Mouse (Mus musculus) hindbrain, embryonic 10.5 days (tissue): Measurements from ENCODE around the gene Col17a1. TPM values are rescaled to one million over a fixed set of nuclear protein-coding genes. Genes with fewer than 3 reads are reported as not detected.

Source experiments
- DNase-seq: peaks from one replicate; pipeline ENCODE4 v3.0.0-alpha.2; 2017; ENCODE audit warnings: low spot score
- H3K27ac ChIP-seq: fragments of 300-500 bp; sonication (generic); 2 replicates; pipeline ENCODE4 v1.5.1; 2016; ENCODE audit warnings: mild to moderate bottlenecking, moderate library complexity
- H3K27me3 ChIP-seq: fragments of 300-500 bp; sonication (generic); 2 replicates; pipeline ENCODE4 v1.6.1; 2016; ENCODE audit warnings: mild to moderate bottlenecking; ENCODE audit not compliant: poor library complexity, insufficient read depth, severe bottlenecking
- H3K36me3 ChIP-seq: fragments of 300-500 bp; sonication (generic); 2 replicates; pipeline ENCODE4 v1.6.1; 2016; ENCODE audit warnings: mild to moderate bottlenecking, moderate library complexity
- H3K4me1 ChIP-seq: fragments of 300-500 bp; sonication (generic); replicated peaks from 2 replicates; pipeline ENCODE4 v1.6.1; 2016; ENCODE audit warnings: mild to moderate bottlenecking
- H3K4me3 ChIP-seq: fragments of 300-500 bp; sonication (generic); 2 replicates; pipeline ENCODE4 v1.5.1; 2016; ENCODE audit warnings: mild to moderate bottlenecking, moderate library complexity
- H3K9me3 ChIP-seq: fragments of 300-500 bp; sonication (generic); 2 replicates; pipeline ENCODE4 v1.6.1; 2016; ENCODE audit warnings: mild to moderate bottlenecking, moderate library complexity
- WGBS: fragments of 180-500 bp; shearing (Covaris S2); methylation state at CpG from one replicate; pipeline ENCODE4 v1.1.7; 2016; 5-methylcytosine and 5-hydroxymethylcytosine counted together
- polyA plus RNA-seq: library from polyadenylated mRNA; unstranded; fragments of >200 nt; fragmentation: Nextera tagmentation; extraction: Ambion mirVana; gene quantifications from 2 replicates; pipeline ENCODE4 v1.2.1, GENCODE M21; 2016

The Col17a1 gene
- polyA plus RNA-seq, result 0.19 and 0.30 TPM in 2 replicates

DNA sequence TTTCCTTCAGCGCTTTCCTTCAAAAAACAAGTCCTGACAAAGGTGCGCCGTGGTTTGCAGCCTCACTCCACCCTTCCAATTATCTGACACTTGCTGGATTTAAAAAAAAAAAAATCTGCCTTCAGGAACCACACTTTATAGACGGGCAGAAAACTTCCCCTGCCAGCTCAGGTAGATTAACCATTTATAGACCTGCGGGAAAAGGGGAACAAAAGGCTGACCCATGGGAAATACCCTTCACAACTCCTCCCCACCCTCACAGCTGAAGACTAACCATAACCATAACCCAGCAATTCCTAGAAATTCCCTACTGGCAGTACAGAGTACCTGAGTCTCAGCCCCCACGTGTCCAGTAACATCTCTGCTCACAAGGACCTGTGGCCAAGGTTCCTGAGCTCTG is at the start of gene Col17a1:
Gene Col17a1, minus strand, starts transcription at position 101 of the 400 bp plus-strand sequence.
- Histone ChIP-seq H3K27me3 (no peaks in the 10 kb centered on the region), H3K36me3 (no peaks in the 10 kb centered on the region), H3K9me3 (no peaks in the 10 kb centered on the region), H3K4me3 (no peak within 1 kb of the TSS), H3K4me1 (peaks cover 11% of the 10 kb centered on the region; the same call in 1 of the 2 replicates), H3K27ac (no peak within 1 kb of the TSS)
- WGBS, result 83% methylated on average over 6 of the region's 6 CpGs
- DNase-seq, result no peak

DNA sequence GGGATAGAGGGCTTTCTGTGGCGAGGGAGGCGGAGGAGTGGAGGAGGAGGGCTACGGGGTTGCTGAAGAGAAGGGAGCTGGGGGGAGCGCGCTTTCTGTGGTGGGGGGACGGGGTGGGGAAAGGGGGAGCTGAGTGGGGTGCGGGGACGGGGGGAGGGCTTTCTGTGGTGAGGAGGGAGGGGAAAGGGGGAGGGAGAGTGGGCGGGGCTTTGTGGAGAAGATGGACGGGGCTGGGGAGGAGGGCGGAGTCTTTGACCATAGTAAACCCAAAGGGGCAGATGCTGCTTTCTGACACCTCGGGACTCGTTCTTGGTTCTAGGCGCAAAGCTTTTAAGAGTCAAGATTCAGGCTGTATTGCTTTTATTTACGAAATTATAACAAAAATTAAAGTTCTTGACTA is 40.0 kb upstream of the Col17a1 start:
- peaks cover 45% of the 10 kb centered on the region for H3K36me3 ChIP-seq
- 3% methylated on average over 14 of the region's 15 CpGs for WGBS
- H3K27ac ChIP-seq, result peak overlapping the region; percentile 97
- H3K4me1 ChIP-seq, result peaks cover 16% of the 10 kb centered on the region
- DNase-seq, result peak; percentile 71
- no peaks in the 10 kb centered on the region for H3K27me3 ChIP-seq
- H3K9me3 ChIP-seq, result no peaks in the 10 kb centered on the region
- peak overlapping the region; percentile 90 for H3K4me3 ChIP-seq

DNA sequence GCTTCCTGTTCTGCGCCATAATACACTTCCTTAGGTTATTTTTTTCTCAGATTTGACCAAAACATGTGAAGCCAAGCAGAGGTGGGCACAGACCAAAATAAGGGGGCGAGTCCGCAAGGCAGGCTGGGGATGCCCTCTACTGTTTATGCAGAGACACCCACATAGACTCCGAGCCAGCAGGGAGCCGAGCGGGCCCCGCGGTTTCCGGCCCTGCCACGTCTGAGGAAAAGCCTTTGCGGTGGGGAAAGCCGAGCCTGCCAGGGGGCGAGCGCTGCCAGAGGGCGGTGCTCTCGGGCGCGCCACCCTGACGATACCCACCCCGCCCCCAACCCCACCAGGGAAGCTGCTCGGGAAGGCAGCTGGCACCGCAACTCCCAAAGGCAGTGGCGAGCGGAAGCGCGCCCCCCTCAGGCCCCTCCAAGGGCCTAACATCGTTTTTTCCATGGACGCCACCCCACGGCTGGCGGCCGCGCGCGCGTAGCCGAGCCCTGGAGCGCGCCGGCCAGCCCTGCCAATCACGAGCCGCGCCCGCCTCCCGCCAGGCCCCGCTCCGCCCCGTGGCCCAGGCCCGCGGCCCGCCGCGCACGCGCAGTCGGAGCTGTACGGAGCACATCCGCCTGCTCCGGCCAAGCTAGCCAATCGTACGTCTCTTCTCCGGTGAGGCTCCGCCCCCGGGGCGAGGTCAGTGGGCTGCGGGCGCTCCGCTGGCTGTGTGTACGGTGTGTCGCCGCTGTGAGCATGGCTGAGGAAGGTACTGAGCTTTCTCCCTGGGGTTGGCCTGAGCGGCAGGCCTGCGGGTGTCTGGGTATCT is 39.4 kb upstream of the Col17a1 start, which contains the start of gene Sfr1:
Gene Sfr1, plus strand, starts transcription at position 612 of the 811 bp plus-strand sequence.
- H3K4me1 ChIP-seq, result peaks cover 16% of the 10 kb centered on the region
- H3K27ac ChIP-seq, result peak within 1 kb of the TSS; percentile 97
- H3K4me3 ChIP-seq, result peak within 1 kb of the TSS; percentile 90
- peak; percentile 99 for DNase-seq
- H3K9me3 ChIP-seq, result no peaks in the 10 kb centered on the region
- no peaks in the 10 kb centered on the region for H3K27me3 ChIP-seq
- WGBS, result 1% methylated on average over 71 of the region's 72 CpGs
- H3K36me3 ChIP-seq, result peaks cover 38% of the 10 kb centered on the region

- Histone ChIP-seq H3K9me3 (no peaks in the 10 kb centered on the region), H3K27me3 (no peaks in the 10 kb centered on the region), H3K4me1 (peaks cover 16% of the 10 kb centered on the region), H3K4me3 (peak overlapping the region; percentile 90), H3K27ac (peak overlapping the region; percentile 97), H3K36me3 (peaks cover 32% of the 10 kb centered on the region)
- 0% methylated on average over 12 of the region's 12 CpGs for WGBS
- peak; percentile 78 for DNase-seq
Measured at GRCm38 (mm10) chr19:47730691-47731070, 38.8 kb upstream of the Col17a1 start.

- no peak for DNase-seq
- H3K4me3 ChIP-seq, result no peak overlapping the region
- no peak overlapping the region for H3K27ac ChIP-seq
- 79% methylated on average over 7 of the region's 7 CpGs for WGBS
- H3K4me1 ChIP-seq, result peaks cover 13% of the 10 kb centered on the region
- H3K9me3 ChIP-seq, result no peaks in the 10 kb centered on the region
- H3K27me3 ChIP-seq, result no peaks in the 10 kb centered on the region
- no peaks in the 10 kb centered on the region for H3K36me3 ChIP-seq
Measured at GRCm38 (mm10) chr19:47725643-47726140, 33.8 kb upstream of the Col17a1 start.

DNA sequence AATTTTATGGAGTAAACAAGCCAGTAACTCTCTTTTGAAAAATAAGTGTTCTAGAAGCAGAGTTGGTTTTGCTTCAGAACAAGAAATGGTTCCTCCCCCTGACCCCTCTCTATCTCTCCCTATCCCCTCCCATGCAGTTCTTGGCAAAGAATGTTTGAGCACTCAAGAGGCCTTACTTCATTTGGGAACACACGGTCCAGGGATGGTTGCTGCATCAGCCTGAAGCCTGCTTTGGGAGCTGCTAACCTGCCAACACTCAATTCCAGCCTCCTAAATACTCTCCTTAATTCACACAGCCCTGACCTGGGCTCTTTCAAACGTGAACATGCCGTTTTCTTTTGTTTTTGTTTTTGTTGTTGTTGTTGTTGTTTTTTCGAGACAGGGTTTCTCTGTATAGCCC is 33.0 kb upstream of the Col17a1 start:
- Histone ChIP-seq H3K36me3 (no peaks in the 10 kb centered on the region), H3K9me3 (no peaks in the 10 kb centered on the region), H3K27ac (no peak overlapping the region), H3K27me3 (no peaks in the 10 kb centered on the region), H3K4me3 (no peak overlapping the region), H3K4me1 (peaks cover 6% of the 10 kb centered on the region; the same call in 1 of the 2 replicates)
- WGBS, result 85% methylated on average over 4 of the region's 4 CpGs
- no peak for DNase-seq

DNA sequence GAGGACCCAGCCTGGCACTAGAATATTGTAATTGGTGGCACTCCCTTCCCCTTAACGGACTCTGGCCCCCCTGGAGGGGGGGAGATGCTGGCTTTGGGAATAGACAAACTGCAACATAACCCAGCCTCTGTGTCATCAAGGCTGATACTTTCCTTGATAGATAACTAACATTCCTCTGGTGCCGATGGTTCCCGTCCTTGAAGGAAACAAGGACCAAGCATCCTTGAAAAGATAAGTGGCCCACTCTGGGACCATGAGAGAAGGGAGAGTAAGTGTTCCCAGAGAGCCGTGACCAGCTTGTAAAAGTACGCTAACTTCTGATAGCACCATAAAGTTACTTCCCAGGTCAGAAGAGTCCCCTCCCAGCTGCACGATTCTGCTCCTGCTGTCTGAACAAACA is 30.6 kb upstream of the Col17a1 start:
- H3K4me3 ChIP-seq, result no peak overlapping the region
- 73% methylated on average over 6 of the region's 6 CpGs for WGBS
- no peaks in the 10 kb centered on the region for H3K36me3 ChIP-seq
- H3K27ac ChIP-seq, result no peak overlapping the region
- H3K9me3 ChIP-seq, result no peaks in the 10 kb centered on the region
- no peak for DNase-seq
- H3K4me1 ChIP-seq, result peaks cover 6% of the 10 kb centered on the region; the same call in 1 of the 2 replicates
- no peaks in the 10 kb centered on the region for H3K27me3 ChIP-seq

DNA sequence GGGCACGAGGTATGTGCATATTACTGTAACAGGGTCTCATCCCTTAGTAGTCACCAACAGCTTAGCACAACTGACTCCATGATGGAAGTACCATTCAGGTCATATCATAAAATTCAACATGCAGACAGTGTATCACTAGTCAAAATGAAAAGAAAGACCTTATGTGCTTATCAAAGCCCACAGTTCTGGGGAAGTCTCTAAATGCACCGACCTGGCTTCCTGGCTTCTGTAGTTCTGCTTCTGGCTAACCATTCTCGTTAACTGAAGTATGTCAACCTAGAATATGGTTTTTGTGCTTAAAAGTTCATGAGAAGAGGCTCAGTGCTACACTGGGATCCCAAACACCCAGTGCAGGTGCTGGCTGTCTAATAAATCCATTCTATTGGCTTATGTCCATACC is 27.3 kb upstream of the Col17a1 start:
- Histone ChIP-seq H3K9me3 (no peaks in the 10 kb centered on the region), H3K36me3 (no peaks in the 10 kb centered on the region), H3K4me3 (no peak overlapping the region), H3K27me3 (no peaks in the 10 kb centered on the region), H3K4me1 (peaks cover 6% of the 10 kb centered on the region; the same call in 1 of the 2 replicates), H3K27ac (no peak overlapping the region)
- DNase-seq, result no peak
- 93% methylated on average over 3 of the region's 3 CpGs for WGBS

DNA sequence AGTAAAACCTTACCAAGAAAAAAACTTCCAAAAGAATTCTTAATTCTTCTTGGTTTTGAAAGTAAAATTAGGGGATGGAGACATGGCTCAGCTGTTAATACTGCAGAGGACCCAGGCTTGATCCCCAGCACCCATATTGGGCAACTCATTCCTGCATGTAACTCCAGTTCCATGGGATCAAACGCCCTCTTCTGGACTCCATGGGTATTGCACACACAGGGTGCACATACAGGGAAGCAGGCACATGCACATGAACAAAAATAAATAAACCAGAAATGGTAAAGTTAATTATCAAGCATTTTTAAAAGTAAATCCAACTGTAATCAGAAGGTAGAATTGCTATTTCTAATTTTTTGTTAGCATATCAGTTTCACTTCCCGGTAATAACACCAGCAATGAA is 24.2 kb upstream of the Col17a1 start:
- H3K27me3 ChIP-seq, result no peaks in the 10 kb centered on the region
- H3K27ac ChIP-seq, result no peak overlapping the region
- H3K4me1 ChIP-seq, result no peaks in the 10 kb centered on the region
- WGBS, result 63% methylated on average over 2 of the region's 2 CpGs
- no peaks in the 10 kb centered on the region for H3K9me3 ChIP-seq
- H3K36me3 ChIP-seq, result no peaks in the 10 kb centered on the region
- DNase-seq, result no peak
- H3K4me3 ChIP-seq, result no peak overlapping the region

GRCm38 (mm10) chr19:47713457-47713856 is 21.6 kb upstream of the Col17a1 start:
- no peak overlapping the region for H3K4me3 ChIP-seq
- H3K27me3 ChIP-seq, result no peaks in the 10 kb centered on the region
- H3K27ac ChIP-seq, result no peak overlapping the region
- whole genome bisulfite sequencing, result 93% methylated on average over 9 of the region's 9 CpGs
- no peaks in the 10 kb centered on the region for H3K9me3 ChIP-seq
- no peak for DNase-seq
- no peaks in the 10 kb centered on the region for H3K4me1 ChIP-seq
- no peaks in the 10 kb centered on the region for H3K36me3 ChIP-seq

GRCm38 (mm10) chr19:47710376-47710775 is 18.5 kb upstream of the Col17a1 start:
- Histone ChIP-seq H3K36me3 (no peaks in the 10 kb centered on the region), H3K9me3 (no peaks in the 10 kb centered on the region), H3K4me3 (no peak overlapping the region), H3K27ac (no peak overlapping the region), H3K4me1 (no peaks in the 10 kb centered on the region), H3K27me3 (no peaks in the 10 kb centered on the region)
- 82% methylated on average over 4 of the region's 4 CpGs for WGBS
- DNase-seq, result no peak

DNA sequence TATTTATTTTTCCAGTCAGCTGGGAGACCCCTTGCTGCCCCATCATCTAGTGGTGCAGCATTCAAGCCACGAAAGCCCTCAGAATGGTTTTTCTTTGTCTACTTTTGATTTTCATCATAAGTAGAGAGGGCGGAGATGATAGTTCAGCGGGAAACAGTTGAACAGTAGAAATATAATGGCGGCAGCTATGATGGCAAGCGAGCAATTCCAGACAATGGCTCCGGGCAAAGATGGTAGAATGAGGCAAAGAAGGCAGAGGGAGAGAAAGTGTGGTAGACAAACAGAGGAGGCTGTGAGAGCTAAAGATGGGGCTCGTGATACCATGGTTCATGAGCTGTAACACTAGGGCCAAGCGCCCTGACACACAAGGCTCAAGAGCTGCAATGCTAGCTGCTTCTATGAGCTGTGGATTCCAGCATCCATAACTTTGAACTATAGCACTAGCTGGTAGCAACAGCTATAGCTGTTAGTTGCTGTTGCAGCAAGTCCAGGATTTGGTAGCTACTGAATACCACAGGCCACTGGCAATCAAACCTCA is 13.9 kb upstream of the Col17a1 start:
- no peaks in the 10 kb centered on the region for H3K9me3 ChIP-seq
- no peak overlapping the region for H3K4me3 ChIP-seq
- H3K27ac ChIP-seq, result no peak overlapping the region
- 91% methylated on average over 8 of the region's 8 CpGs for WGBS
- no peaks in the 10 kb centered on the region for H3K27me3 ChIP-seq
- DNase-seq, result no peak
- H3K4me1 ChIP-seq, result no peaks in the 10 kb centered on the region
- no peaks in the 10 kb centered on the region for H3K36me3 ChIP-seq

- H3K4me1 ChIP-seq, result no peaks in the 10 kb centered on the region
- whole genome bisulfite sequencing, result 76% methylated on average over 13 of the region's 13 CpGs
- no peak overlapping the region for H3K27ac ChIP-seq
- H3K36me3 ChIP-seq, result no peaks in the 10 kb centered on the region
- H3K9me3 ChIP-seq, result no peaks in the 10 kb centered on the region
- no peak overlapping the region for H3K4me3 ChIP-seq
- no peaks in the 10 kb centered on the region for H3K27me3 ChIP-seq
- no peak for DNase-seq
Measured at GRCm38 (mm10) chr19:47705080-47705771, 13.3 kb upstream of the Col17a1 start.
